Mouse (Mus musculus) adrenal gland, postnatal 10 days (tissue): Measurements from ENCODE around the gene Gpcpd1. TPM values are rescaled to one million over a fixed set of nuclear protein-coding genes. Genes with fewer than 3 reads are reported as not detected.

Experiments used
- DNase-seq: peaks from one replicate; pipeline ENCODE4 v3.0.0; 2021; ENCODE audit warnings: mixed read lengths
- total RNA-seq, 2 experiments: library from RNA; stranded (reverse); gene quantifications; 2 replicates each; pipeline ENCODE4 v1.2.3; 2021

The Gpcpd1 gene
- total RNA-seq, 2 experiments from 2014 or later, result 32.5 to 46.9 TPM

DNA sequence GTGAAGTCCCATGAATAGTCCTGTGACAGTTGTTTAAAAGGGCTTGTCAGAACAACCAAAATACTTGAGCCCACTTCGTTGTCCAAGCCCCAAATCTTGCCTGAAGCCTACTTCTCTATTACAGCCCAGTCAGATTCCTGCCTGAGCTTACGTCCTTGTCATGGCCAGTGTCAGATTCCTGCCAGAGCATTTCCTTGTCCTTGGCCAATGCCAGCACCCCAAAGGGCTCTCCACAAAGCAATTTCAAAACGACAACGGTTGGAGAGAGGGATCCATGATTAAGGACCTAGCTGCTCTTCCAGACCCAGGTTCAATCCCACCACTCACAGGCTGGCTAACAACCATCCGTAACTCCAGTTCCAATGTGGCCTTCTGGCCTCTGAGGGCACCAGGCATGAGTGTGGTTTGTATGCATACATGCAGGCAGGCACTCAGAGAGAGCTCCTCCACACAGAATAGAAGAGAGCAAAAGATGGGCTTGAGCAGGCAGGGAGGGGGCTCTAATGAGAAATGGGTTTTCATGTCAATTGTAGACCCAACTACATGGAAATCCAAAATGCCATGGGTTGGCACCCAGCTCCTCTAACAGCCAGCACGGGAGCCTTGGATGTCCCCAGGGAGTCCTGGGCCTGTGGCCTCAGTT is 70.2 kb downstream of the Gpcpd1 start:
- peak; percentile 31 for DNase-seq

DNA sequence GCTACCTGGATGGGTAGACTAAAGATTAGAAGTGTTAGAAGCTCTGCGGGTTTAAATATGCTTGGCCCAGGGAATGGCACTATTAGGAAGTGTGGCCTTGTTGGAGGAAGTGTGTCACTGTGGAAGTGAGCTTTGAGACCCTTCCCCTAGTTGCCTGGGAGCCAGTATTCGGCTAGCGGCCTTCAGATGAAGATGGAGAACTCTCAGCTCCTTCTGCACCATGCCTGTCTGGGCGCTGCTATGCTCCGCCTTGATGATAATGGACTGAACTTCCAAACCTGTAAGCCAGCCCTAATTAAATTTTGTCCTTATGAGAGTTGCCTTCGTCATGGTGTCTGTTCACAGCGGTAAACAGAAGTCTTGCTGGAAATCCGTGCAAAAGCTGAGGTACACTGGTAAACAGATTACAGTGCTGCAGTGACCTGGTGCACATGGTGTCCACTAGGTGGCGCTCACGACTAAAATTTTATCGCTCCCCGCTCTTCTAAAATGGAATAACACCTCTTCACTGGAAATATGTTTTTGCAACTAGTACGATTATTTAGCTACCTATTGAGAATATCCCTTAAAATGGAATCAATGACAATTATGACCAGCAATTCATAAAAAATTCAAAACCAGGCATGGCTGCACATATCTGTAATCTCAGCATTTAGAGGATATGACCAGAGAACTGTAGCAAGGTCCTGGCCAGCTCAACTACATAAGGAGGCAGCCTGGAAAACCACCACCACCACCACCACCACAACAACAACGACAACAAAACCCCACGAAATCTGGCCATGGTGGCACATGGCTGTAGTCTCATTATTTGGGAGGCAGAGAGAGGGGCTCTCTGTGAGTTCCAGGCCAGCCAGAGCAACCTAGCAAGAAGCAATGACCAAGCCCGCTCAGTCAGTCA is 71.1 kb downstream of the Gpcpd1 start:
- peak; percentile 85 for DNase-seq

DNA sequence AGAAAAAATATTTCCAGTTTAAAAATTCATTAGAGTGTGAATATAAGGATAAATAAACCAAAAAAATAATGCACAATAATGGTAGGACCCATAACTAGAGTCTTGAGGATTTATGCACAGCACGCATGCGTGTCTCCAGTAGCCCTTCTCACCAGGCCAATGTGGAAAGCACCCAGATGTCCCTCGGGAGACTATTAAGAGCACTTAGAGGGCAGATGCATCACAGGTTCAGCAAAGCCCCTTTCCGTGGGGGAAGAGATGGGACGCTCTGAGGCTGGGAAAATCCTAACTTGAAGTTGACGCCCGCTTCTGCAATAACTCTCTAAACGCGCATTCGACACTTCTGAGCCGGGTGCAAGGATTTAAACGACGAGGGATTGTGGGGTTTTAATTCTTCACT is 71.9 kb downstream of the Gpcpd1 start:
- no peak for DNase-seq

DNA sequence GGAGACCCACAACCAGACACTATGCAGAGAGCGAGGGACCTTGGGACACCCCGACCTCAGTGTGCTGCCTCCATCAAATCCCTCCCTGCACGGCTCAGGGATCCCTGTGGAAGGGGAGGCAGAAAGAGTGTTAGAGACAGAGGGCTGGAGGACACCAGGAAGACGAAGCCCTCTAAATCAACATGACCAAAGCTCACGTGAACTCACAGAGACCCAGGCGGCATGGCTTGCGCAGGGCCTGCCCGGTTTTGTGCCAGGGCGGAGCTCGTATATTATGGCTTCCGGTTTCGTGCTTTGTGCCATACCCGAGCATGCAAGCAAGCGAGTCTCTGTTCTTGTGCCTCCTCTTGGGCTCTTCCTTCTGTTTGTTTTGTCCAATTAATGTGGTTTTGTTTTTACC is 72.5 kb downstream of the Gpcpd1 start:
- DNase-seq, result no peak

DNA sequence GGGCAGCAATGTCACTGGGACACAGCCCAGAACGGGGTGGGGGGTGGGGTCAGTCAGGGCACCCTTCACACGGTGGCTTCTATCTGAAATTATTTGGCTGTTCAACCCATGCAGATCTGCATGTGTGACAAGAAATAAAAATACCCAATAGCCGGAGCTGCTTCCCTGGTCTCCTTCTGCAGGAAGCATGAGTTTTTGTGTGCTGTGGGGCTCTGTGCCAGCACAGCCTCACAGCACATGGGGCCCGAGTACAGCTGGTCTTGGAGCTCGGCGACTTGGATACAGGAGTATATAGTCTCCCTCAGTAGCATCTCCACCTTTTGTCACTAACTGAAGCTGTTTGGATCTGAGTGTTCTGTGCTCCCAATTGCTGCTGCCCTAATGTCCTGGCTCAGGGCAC is 73.2 kb downstream of the Gpcpd1 start:
- peak; percentile 18 for DNase-seq

DNA sequence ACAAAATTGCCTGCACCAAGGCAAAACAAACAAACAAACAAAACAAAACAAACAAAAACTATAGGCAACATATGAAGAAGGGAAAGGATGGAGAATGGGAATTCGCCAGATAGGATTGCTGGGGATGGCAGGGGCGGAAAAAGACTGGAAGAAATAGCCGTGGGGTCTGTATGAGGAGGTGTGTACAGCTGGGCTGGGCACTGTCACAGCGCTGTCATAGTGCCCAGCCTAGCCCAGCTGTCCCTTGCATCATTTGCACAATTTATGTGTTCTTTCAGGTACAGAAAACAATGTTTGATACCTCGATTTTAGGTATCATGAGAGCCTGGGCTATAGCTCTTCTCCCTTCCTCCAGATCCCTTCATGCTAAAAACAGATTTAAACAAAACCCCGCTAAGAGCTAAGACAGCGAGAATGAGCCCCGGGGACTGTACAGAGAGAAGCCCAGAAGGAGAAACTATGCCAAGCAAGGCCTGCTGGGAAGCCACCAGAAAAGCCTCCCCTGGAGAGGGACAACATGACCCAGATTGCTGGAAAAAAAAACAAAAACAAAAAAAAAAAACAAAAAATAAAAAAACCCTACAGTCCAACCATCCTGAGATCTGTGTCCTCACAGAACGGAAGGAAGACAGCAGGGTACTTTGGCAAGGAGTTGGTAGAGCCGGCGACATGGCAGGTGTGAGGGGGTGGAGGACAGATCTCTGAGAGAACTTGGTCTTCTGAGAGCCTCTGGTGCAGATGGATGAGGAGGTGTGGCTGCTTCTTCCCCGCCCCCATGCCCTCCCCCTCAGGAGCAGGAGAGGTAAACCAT is 74.0 kb downstream of the Gpcpd1 start:
- no peak for DNase-seq

DNA sequence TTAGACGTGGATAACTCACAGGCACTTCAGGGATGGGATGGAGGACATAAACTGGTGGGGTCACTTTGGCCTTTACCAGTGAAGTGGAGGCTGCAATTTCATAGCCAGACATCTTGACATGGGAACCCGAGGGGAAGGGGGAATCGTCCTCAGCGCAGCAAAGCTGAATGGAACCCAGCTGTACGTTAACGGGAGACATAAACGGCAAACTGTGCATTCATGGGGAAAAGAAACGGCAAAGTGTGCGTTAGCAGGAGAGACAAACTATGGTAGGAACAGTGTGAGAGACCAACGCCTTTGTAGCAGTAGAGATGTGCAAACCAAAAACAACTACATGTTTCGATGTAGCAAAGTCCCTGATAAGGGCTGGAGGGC is 74.6 kb downstream of the Gpcpd1 start:
- no peak for DNase-seq

DNA sequence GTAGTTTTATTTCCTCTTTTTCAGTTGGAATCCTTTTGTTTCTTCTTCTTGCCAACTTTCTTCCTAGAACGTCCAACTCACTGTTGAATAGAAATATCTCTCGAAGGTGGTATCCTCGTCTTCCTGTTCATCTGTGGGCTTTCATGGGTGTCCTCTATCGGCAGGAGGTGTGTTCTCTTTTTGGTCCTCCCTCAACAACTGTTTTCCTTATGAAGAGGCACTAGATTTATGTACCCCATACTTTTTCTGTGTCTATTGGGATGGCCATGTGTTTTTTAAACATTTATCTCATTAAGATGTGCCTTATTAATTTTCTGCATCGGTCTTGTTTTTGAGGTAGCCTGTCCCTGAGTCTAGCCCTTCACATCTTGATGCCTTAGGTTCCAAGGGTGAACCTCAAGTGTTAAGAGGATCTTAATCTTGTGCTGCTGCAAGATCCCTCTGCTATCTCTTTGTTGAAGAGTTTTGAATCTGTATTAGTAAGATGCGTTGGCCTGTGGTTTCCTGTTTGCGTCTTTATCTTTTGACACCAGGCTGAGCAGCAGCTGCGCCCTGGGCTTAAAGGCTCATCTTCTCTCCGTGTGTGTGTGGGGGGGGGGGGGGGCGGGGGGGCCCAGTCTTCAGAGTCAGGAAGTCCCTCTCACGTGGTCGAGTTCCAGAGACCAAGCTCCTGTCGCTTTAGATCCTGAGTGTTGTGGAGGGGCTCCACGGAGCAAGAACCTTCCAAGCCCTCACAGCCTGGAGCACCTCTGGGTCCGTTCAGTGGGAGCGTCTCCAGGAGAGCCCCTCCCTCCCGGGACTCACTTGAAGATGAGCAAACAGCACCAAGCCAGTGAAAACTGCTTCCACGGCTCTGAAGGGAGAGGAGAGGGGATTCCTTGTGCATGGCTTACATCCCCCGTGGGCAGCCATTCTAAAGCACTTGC is 75.2 kb downstream of the Gpcpd1 start:
- no peak for DNase-seq

DNA sequence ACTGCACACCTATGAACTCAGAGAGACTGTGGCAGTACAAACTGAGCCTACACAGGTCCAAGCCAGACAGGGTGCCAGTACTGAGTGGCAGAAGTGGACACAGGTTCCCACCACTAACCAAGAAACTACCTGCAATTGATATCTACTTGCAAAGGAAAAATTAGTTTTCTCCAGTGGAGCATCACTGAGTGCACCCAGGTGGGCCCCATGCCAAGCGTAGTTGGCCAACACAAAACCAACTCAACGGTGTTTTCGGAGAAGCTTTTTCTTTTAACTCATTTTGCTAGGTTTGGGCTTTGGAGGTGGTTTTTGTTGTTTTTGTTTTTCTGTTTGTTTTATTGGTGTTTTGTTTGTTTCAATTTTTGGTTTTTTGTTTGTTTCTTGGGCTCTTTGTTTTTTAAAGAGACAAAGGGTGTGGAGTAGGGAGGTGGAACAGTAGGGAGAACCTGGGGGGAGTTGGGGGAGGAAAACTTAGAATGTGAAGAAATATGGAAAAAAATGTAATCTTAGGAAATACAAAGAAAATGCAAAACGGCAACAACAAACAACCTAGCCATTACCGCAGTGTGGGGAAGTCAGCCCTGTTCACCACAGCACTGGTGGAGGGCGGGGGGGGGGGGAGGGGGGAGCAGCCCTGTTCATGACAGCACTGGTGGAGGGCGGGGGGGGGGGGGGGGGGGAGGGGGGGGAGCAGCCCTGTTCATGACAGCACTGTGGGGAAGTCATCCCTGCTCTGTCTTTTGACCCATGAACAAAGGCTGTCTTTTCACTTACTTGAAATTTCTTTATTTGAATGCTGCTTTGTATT is 76.3 kb downstream of the Gpcpd1 start:
- DNase-seq, result peak; percentile 19

DNA sequence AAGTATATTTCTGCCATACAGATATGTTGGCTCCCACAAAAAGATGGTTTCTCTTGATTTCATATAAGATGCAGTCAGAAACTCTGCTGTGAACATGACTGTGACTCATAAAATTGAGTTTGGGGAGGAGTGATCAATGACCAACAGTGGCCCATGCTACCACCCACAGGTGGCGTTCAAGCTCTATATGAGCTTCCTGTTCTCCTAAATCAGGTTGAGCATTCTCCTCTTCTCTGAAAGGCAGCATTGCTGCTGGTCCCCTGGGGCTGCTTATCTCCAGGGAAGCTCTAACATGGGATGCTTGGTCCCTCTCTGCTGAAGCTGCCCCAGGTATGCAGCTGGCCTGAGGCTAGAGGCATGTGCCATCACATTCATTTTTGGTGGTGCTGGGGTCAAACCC is 77.8 kb downstream of the Gpcpd1 start:
- DNase-seq, result no peak

DNA sequence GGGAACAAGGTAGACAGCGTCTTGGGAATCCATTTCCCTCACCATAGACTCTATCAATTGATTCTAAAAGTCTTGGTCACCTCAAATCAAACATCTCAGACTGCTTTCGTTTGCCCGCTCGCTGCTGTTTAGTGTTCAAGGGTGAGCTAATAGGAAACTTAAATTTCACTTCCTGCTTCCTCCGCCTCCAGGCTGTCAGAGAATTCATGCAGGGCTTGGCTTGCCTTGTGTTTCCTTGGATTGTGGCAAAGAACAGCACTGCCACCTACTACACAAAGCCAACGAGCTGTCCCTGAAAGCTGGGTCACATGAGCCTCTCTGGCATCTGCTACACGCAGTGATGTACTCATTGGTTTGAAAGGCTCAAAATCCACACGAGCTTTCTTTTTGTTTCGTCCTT is 78.3 kb downstream of the Gpcpd1 start:
- DNase-seq, result no peak

DNA sequence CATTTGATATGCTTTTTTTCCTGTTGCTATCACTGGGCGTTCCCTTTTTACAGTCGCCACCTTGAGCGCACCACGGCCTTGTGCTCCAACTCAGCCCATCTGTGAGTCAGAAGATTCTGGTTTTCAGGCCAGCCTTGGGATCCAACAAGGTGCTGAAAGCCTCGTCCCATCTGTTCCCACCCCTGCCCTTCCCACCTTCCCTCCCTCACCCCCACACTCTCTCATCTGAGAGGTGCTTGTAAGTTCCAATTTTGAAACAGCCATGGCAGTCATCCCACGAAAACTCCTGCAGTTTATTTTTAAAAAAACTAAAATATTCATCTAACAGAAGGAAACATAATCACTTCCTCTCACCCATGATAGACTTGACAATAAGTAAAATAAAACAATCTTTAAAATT is 80.0 kb downstream of the Gpcpd1 start:
- DNase-seq, result no peak

DNA sequence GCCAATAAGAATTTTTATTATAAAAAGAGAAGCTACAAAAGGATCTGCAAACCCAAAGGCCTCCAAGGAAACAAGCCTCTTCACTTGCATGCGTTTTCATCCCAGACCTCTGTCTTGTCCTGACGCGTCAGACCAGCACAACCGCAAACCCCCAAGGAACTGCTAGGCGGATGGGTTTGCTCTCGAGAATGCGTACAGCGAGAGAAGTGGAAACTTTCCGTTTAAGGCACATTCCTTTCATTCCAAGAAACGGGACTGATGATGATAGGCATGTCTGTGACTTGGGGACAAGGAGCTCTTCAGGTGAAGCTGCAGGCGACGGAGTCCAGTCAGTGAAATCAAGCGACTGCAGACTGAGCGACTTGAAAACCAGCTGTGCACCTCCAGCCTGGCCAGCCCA is 80.4 kb downstream of the Gpcpd1 start:
- no peak for DNase-seq

DNA sequence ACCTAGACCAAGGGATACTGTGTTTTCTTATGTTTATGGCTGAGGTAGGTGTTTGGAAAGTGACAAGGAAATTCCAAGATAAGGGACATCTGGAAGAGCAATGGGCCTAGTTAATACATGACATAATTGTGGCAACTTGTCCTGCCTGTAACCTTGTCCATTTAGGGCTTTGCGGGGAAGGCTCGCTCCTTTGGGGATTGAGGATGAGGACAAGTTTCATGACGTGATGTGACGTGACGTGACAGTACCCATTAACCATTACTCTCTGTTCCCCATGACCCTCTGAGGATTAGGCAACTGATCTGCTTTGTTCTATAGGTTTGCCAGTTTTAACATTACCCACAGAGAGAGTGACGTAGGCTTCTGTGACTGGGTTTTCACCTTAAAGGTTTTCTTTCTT is 81.7 kb downstream of the Gpcpd1 start:
- no peak for DNase-seq

DNA sequence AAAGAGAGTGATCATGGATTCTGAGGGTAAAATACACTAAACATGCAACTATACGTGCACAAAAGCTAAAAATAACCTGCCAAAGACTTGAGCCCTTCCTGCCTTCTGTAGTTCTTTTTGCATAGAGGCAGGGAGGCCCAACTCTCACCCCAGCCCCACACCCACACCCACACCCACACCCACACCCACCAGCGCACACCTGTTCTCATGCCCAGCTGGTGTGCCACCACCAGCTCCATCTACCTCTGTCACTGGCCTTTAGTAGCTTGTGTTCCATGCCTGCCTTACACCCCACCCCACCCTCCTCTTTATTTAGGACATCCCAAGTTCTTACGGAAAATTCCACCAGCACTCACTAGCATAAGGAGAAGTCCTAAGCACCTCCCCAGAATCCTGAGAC is 89.2 kb downstream of the Gpcpd1 start:
- DNase-seq, result no peak

DNA sequence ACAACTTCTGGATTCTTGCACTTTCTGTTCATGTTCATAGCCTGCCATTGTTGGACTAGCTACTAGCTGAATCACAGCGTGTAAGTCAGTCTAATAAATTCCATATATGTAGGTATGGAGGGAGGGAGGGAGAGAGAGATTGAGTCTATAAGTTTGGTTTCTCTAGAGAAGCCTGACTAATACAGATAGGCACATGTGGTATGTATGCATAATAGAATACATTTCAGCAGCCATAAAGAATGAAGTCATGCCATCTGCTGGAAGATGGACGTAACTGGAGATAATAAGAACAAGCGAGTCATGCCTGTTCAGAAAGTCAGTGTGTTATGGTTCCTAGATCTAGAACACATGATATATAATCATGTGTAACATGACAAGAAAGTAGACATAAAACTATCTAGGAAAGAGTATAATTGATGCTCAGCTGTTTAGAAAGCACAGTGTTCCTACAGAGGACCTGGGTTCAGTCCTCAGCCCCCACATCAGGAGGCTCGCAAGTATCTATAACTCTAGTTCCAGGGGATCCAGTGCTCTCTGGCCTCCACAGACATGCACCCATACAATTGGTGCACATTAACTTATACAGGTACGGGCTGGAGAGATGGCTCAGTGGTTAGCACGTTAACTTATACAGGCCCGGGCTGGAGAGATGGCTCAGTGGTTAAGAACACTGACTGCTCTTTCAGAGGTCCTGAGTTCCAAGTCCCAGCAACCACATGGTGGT is 90.0 kb downstream of the Gpcpd1 start:
- DNase-seq, result no peak

DNA sequence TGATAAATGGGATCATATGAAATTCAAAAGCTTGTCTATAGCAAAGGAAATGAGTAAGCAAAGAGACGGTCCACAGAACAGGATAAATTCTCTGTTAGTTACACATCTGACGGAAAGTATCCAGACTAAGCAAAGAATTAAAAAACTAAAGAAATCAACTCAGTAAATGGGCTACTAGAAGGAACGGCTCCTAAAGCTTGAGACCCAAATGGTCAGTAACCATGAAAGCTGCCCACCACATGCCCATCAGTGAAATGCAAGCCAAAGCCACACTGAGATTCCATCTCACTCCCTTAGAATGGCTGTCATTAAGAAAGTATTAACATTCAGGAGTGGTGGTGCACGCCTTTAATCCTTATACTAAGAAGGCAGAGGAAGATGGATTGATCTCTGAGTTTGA is 94.3 kb downstream of the Gpcpd1 start:
- no peak for DNase-seq

DNA sequence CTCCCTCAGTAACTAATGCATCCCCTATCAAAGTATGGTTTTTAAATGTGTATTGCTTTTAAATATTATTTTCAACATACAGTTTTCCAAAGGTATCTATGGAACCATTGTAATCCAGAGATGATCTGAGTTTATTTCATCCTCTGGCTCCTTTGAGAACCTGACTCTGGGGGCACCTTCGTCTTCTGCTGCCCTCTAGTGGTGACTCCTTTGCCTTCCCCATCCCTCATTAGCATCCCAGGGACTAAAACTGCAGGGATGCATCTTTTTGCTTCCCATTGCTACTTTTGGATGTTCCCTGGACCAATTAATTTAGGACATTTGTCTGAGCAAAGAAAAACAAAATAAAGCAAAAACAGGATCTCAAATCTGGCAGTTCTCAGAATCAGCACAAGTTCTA is 102.1 kb downstream of the Gpcpd1 start:
- DNase-seq, result peak; percentile 76

DNA sequence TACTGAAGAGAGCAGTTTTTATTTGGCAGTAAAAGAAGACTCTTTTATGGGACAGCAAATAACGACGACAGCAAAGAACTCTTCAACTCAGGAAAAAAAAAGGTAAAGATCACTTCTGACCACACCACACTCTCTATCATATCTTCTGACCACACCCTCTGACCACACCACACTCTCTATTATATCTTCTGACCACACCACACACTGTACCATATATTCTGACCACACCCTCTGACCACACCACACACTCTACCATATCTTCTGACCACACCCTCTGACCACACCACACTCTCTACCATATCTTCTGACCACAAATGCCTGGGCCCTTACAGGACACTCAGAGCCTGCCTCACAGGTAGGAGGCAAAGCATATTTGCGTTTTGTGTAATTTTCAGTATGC is 106.0 kb downstream of the Gpcpd1 start:
- no peak for DNase-seq
